Mouse (Mus musculus) lung, embryonic 15.5 days (tissue): Measurements from ENCODE around the gene Ccr1. TPM values are rescaled to one million over a fixed set of nuclear protein-coding genes. Genes with fewer than 3 reads are reported as not detected.

ENCODE experiments used
- ATAC-seq: fragments of 200-750 bp; cut with Nextera tagmentation; 2 replicates; pipeline ENCODE4 v1.8.0; 2017; ENCODE audit warnings: moderate number of reproducible peaks, borderline replicate concordance; ENCODE audit not compliant: low FRiP score, low TSS enrichment; ENCODE audit errors: extremely low read depth
- H3K27ac ChIP-seq: fragments of 300-500 bp; sonication (generic); 2 replicates; pipeline ENCODE4 v1.5.1; 2015; ENCODE audit warnings: moderate library complexity, mild to moderate bottlenecking, inconsistent platforms
- H3K27me3 ChIP-seq: fragments of 300-500 bp; sonication (generic); 2 replicates; pipeline ENCODE4 v1.6.1; 2015; ENCODE audit warnings: inconsistent platforms
- H3K36me3 ChIP-seq: fragments of 300-500 bp; sonication (generic); 2 replicates; pipeline ENCODE4 v1.6.1; 2015; ENCODE audit warnings: inconsistent platforms
- H3K4me1 ChIP-seq: fragments of 300-500 bp; sonication (generic); 2 replicates; pipeline ENCODE4 v1.6.1; 2015; ENCODE audit warnings: inconsistent platforms
- H3K4me2 ChIP-seq: fragments of 300-500 bp; sonication (generic); 2 replicates; pipeline ENCODE4 v1.6.1; 2015; ENCODE audit warnings: inconsistent platforms, mild to moderate bottlenecking, moderate library complexity
- H3K4me3 ChIP-seq: fragments of 300-500 bp; sonication (generic); 2 replicates; pipeline ENCODE4 v1.5.1; 2015; ENCODE audit warnings: mild to moderate bottlenecking, inconsistent platforms
- H3K9ac ChIP-seq: fragments of 300-500 bp; sonication (generic); 2 replicates; pipeline ENCODE4 v1.6.1; 2015; ENCODE audit warnings: inconsistent platforms
- H3K9me3 ChIP-seq: fragments of 300-500 bp; sonication (generic); 2 replicates; pipeline ENCODE4 v1.6.1; 2016; ENCODE audit warnings: inconsistent platforms
- WGBS: fragments of 180-500 bp; shearing (Covaris S2); methylation state at CpG from one replicate; pipeline ENCODE4 v1.1.7; 2015; 5-methylcytosine and 5-hydroxymethylcytosine counted together
- polyA plus RNA-seq: library from polyadenylated mRNA; unstranded; fragments of >200 nt; fragmentation: Nextera tagmentation; extraction: Ambion mirVana; gene quantifications from 2 replicates; pipeline ENCODE4 v1.2.1, GENCODE M21; 2015

Ccr1 gene
- polyA plus RNA-seq, 1 experiment from 2014 or later = 3.6 TPM

GRCm38 (mm10) chr9:123949432-123949831 lies 19.1 kb downstream of the Ccr1 start:
- no peak for ATAC-seq
- H3K4me2 ChIP-seq = no peak overlapping the region
- H3K4me1 ChIP-seq = no peaks in the 10 kb centered on the region
- no peak overlapping the region for H3K4me3 ChIP-seq
- WGBS = 73% methylated on average over 2 of the region's 2 CpGs
- H3K9ac ChIP-seq = no peak overlapping the region
- no peaks in the 10 kb centered on the region for H3K27me3 ChIP-seq
- no peaks in the 10 kb centered on the region for H3K9me3 ChIP-seq
- H3K36me3 ChIP-seq = no peaks in the 10 kb centered on the region
- no peak overlapping the region for H3K27ac ChIP-seq

GRCm38 (mm10) chr9:123947815-123948214 lies 20.7 kb downstream of the Ccr1 start:
- WGBS = 85% methylated on average over 1 of the region's 1 CpGs
- Histone ChIP-seq H3K27me3 (no peaks in the 10 kb centered on the region), H3K9me3 (no peaks in the 10 kb centered on the region), H3K4me1 (no peaks in the 10 kb centered on the region), H3K4me2 (no peak overlapping the region), H3K27ac (no peak overlapping the region), H3K4me3 (no peak overlapping the region), H3K36me3 (no peaks in the 10 kb centered on the region), H3K9ac (no peak overlapping the region)
- ATAC-seq = no peak

GRCm38 (mm10) chr9:123942025-123942424 lies 26.5 kb downstream of the Ccr1 start:
- H3K4me2 ChIP-seq = no peak overlapping the region
- H3K4me1 ChIP-seq = no peaks in the 10 kb centered on the region
- H3K36me3 ChIP-seq = no peaks in the 10 kb centered on the region
- ATAC-seq = no peak
- H3K4me3 ChIP-seq = no peak overlapping the region
- H3K9me3 ChIP-seq = no peaks in the 10 kb centered on the region
- H3K9ac ChIP-seq = no peak overlapping the region
- no peaks in the 10 kb centered on the region for H3K27me3 ChIP-seq
- no peak overlapping the region for H3K27ac ChIP-seq
- WGBS = 86% methylated on average over 3 of the region's 3 CpGs

GRCm38 (mm10) chr9:123941316-123941715 lies 27.2 kb downstream of the Ccr1 start:
- Histone ChIP-seq H3K36me3 (no peaks in the 10 kb centered on the region), H3K4me1 (no peaks in the 10 kb centered on the region), H3K9me3 (no peaks in the 10 kb centered on the region), H3K9ac (no peak overlapping the region), H3K27ac (peak overlapping the region; percentile 15; the same call in 1 of the 2 replicates), H3K4me3 (no peak overlapping the region), H3K27me3 (no peaks in the 10 kb centered on the region), H3K4me2 (no peak overlapping the region)
- ATAC-seq = no peak
- 64% methylated on average over 2 of the region's 2 CpGs for WGBS

- Histone ChIP-seq H3K9ac (no peak overlapping the region), H3K27ac (no peak overlapping the region), H3K36me3 (no peaks in the 10 kb centered on the region), H3K4me2 (no peak overlapping the region), H3K4me3 (no peak overlapping the region), H3K9me3 (no peaks in the 10 kb centered on the region), H3K27me3 (no peaks in the 10 kb centered on the region), H3K4me1 (no peaks in the 10 kb centered on the region)
- ATAC-seq = no peak
Observed at GRCm38 (mm10) chr9:123940628-123941027, 27.9 kb downstream of the Ccr1 start.

- Histone ChIP-seq H3K4me3 (no peak overlapping the region), H3K4me2 (no peak overlapping the region), H3K9ac (no peak overlapping the region), H3K27ac (no peak overlapping the region), H3K4me1 (no peaks in the 10 kb centered on the region), H3K36me3 (no peaks in the 10 kb centered on the region), H3K27me3 (no peaks in the 10 kb centered on the region), H3K9me3 (no peaks in the 10 kb centered on the region)
- ATAC-seq = no peak
- whole genome bisulfite sequencing = 72% methylated on average over 1 of the region's 1 CpGs
Observed at GRCm38 (mm10) chr9:123940168-123940567, 28.3 kb downstream of the Ccr1 start.

GRCm38 (mm10) chr9:123937989-123938388 lies 30.5 kb downstream of the Ccr1 start:
- Histone ChIP-seq H3K4me3 (no peak overlapping the region), H3K4me2 (no peak overlapping the region), H3K27me3 (no peaks in the 10 kb centered on the region), H3K27ac (no peak overlapping the region), H3K4me1 (no peaks in the 10 kb centered on the region), H3K9me3 (no peaks in the 10 kb centered on the region), H3K9ac (no peak overlapping the region), H3K36me3 (no peaks in the 10 kb centered on the region)
- ATAC-seq = no peak
- WGBS = 87% methylated on average over 2 of the region's 2 CpGs

- Histone ChIP-seq H3K4me2 (no peak overlapping the region), H3K4me3 (no peak overlapping the region), H3K4me1 (no peaks in the 10 kb centered on the region), H3K9me3 (no peaks in the 10 kb centered on the region), H3K27ac (no peak overlapping the region), H3K36me3 (no peaks in the 10 kb centered on the region), H3K9ac (no peak overlapping the region), H3K27me3 (no peaks in the 10 kb centered on the region)
- 71% methylated on average over 9 of the region's 9 CpGs for WGBS
- ATAC-seq = no peak
Observed at GRCm38 (mm10) chr9:123936604-123937280, 31.8 kb downstream of the Ccr1 start.

GRCm38 (mm10) chr9:123935776-123936175 lies 32.7 kb downstream of the Ccr1 start:
- Histone ChIP-seq H3K27ac (no peak overlapping the region), H3K9me3 (no peaks in the 10 kb centered on the region), H3K4me3 (no peak overlapping the region), H3K4me1 (no peaks in the 10 kb centered on the region), H3K36me3 (no peaks in the 10 kb centered on the region), H3K9ac (no peak overlapping the region), H3K4me2 (no peak overlapping the region), H3K27me3 (no peaks in the 10 kb centered on the region)
- no peak for ATAC-seq
- 85% methylated on average over 5 of the region's 5 CpGs for WGBS

- Histone ChIP-seq H3K9ac (no peak overlapping the region), H3K4me2 (no peak overlapping the region), H3K4me3 (no peak overlapping the region), H3K9me3 (no peaks in the 10 kb centered on the region), H3K36me3 (no peaks in the 10 kb centered on the region), H3K27ac (no peak overlapping the region), H3K27me3 (no peaks in the 10 kb centered on the region), H3K4me1 (no peaks in the 10 kb centered on the region)
- no peak for ATAC-seq
- 90% methylated on average over 6 of the region's 6 CpGs for WGBS
Observed at GRCm38 (mm10) chr9:123935346-123935745, 33.1 kb downstream of the Ccr1 start.

GRCm38 (mm10) chr9:123933716-123934445 lies 34.6 kb downstream of the Ccr1 start:
- H3K27me3 ChIP-seq = no peaks in the 10 kb centered on the region
- H3K9ac ChIP-seq = no peak overlapping the region
- no peaks in the 10 kb centered on the region for H3K36me3 ChIP-seq
- H3K9me3 ChIP-seq = no peaks in the 10 kb centered on the region
- no peak overlapping the region for H3K4me3 ChIP-seq
- peaks cover 4% of the 10 kb centered on the region; the same call in 1 of the 2 replicates for H3K4me1 ChIP-seq
- no peak overlapping the region for H3K27ac ChIP-seq
- WGBS = 91% methylated on average over 5 of the region's 5 CpGs
- H3K4me2 ChIP-seq = no peak overlapping the region
- ATAC-seq = no peak

GRCm38 (mm10) chr9:123932911-123933675 lies 35.4 kb downstream of the Ccr1 start:
- Histone ChIP-seq H3K27me3 (no peaks in the 10 kb centered on the region), H3K9me3 (no peaks in the 10 kb centered on the region), H3K27ac (no peak overlapping the region), H3K36me3 (no peaks in the 10 kb centered on the region), H3K4me1 (peaks cover 7% of the 10 kb centered on the region; the same call in 1 of the 2 replicates), H3K4me3 (no peak overlapping the region), H3K4me2 (no peak overlapping the region), H3K9ac (no peak overlapping the region)
- ATAC-seq = no peak
- 90% methylated on average over 19 of the region's 19 CpGs for WGBS
